25 mouse cellular contexts compared by ENCODE assay signal in genomic region chr8:9124503-9124902, GRCm38 (mm10).
DNase-seq lines count a peak whose midpoint lies in the region; ATAC-seq lines count a peak whose summit lies in the region.
"Had no signal": no experiment of that assay in that cellular context is flagged by ENCODE, and none has a peak within 500 bp of the region (broad histone marks: within the 10 kb centered on the region; RNA-seq: fewer than 3 reads in every experiment).

No protein-coding gene starts in this region.

- no peaks in the 10 kb centered on the region for H3K9me3 ChIP-seq in forebrain, embryonic 13.5 days (replicated peaks)
- no peaks in the 10 kb centered on the region; the same call in 1 of the 2 replicates for H3K9me3 ChIP-seq in forebrain, embryonic 11.5 days (ENCODE audit: control insufficient read depth, low read length)
- H3K9me3 ChIP-seq in forebrain, embryonic 15.5 days: no peaks in the 10 kb centered on the region
- H3K9me3 ChIP-seq in forebrain, embryonic 12.5 days: no peaks in the 10 kb centered on the region
- H3K9me3 ChIP-seq in forebrain, embryonic 16.5 days (ENCODE audit: control insufficient read depth, low read length): no peaks in the 10 kb centered on the region
- H3K9me3 ChIP-seq: embryonic facial prominence, embryonic 13.5 days; embryonic facial prominence, embryonic 15.5 days; G1E had no signal

- peak; percentile 91 for ATAC-seq in forebrain, embryonic 13.5 days
- ATAC-seq in forebrain, embryonic 11.5 days (replicated peaks; ENCODE audit: low FRiP score): no peak
- ATAC-seq in forebrain, embryonic 15.5 days (replicated peaks): peak; percentile 96
- ATAC-seq in forebrain, embryonic 12.5 days (ENCODE audit: low FRiP score): no peak
- peak; percentile 94 for ATAC-seq in forebrain, embryonic 16.5 days
- no peak for ATAC-seq in megakaryocyte, adult 5-6 weeks (ENCODE audit: poor library complexity, severe bottlenecking)
- ATAC-seq: CD4-positive, CD25-positive, alpha-beta regulatory T cell, adult 4 months; Patski had no signal

- 80% methylated on average over 4 of the region's 4 CpGs for WGBS in forebrain, embryonic 13.5 days
- 90% methylated on average over 4 of the region's 4 CpGs for WGBS in forebrain, embryonic 11.5 days
- 47% methylated on average over 4 of the region's 4 CpGs for WGBS in forebrain, embryonic 15.5 days
- 89% methylated on average over 4 of the region's 4 CpGs for WGBS in forebrain, embryonic 12.5 days
- 59% methylated on average over 4 of the region's 4 CpGs for WGBS in forebrain, embryonic 16.5 days

- H3K4me2 ChIP-seq in forebrain, embryonic 13.5 days: no peak overlapping the region
- H3K4me2 ChIP-seq in forebrain, embryonic 11.5 days (ENCODE audit: low read depth, low read length, severe bottlenecking): no peak overlapping the region
- no peak overlapping the region for H3K4me2 ChIP-seq in forebrain, embryonic 15.5 days (replicated peaks)
- H3K4me2 ChIP-seq in forebrain, embryonic 12.5 days: no peak overlapping the region
- no peak overlapping the region for H3K4me2 ChIP-seq in forebrain, embryonic 16.5 days (ENCODE audit: low read length)
- H3K4me2 ChIP-seq: embryonic facial prominence, embryonic 13.5 days; embryonic facial prominence, embryonic 15.5 days had no signal

- H3K4me3 ChIP-seq in forebrain, embryonic 13.5 days: no peak overlapping the region
- no peak overlapping the region for H3K4me3 ChIP-seq in forebrain, embryonic 11.5 days (ENCODE audit: low read depth, low read length)
- no peak overlapping the region for H3K4me3 ChIP-seq in forebrain, embryonic 15.5 days
- H3K4me3 ChIP-seq in forebrain, embryonic 12.5 days (replicated peaks): no peak overlapping the region
- no peak overlapping the region for H3K4me3 ChIP-seq in forebrain, embryonic 16.5 days (replicated peaks; ENCODE audit: low read length)
- H3K4me3 ChIP-seq: embryonic facial prominence, embryonic 13.5 days; embryonic facial prominence, embryonic 15.5 days; erythroblast, embryonic 14.5 days had no signal

- no peak for DNase-seq in forebrain, embryonic 11.5 days (ENCODE audit: low spot score)
- DNase-seq in kidney, postnatal 25 days: no peak
- DNase-seq: adrenal gland, adult 2 months; adrenal gland, postnatal 10 days; adrenal gland, postnatal 25 days; B cell, adult 2 months; cerebellum, adult 11 months; cerebellum, adult 18-20 months; cerebellum, adult 8-10 months; cerebellum, adult 9-11 months; cerebellum, postnatal 14 days; cerebellum, postnatal 36 days; embryo, embryonic 11 days had no signal

- no peaks in the 10 kb centered on the region for H3K4me1 ChIP-seq in forebrain, embryonic 13.5 days
- no peaks in the 10 kb centered on the region for H3K4me1 ChIP-seq in forebrain, embryonic 11.5 days (replicated peaks; ENCODE audit: control insufficient read depth, insufficient read depth, low read length)
- peaks cover 8% of the 10 kb centered on the region for H3K4me1 ChIP-seq in forebrain, embryonic 15.5 days
- H3K4me1 ChIP-seq in forebrain, embryonic 12.5 days: no peaks in the 10 kb centered on the region
- H3K4me1 ChIP-seq in forebrain, embryonic 16.5 days (replicated peaks; ENCODE audit: control insufficient read depth, insufficient read depth, low read length): peaks cover 6% of the 10 kb centered on the region; the same call in 1 of the 2 replicates
- H3K4me1 ChIP-seq: embryonic facial prominence, embryonic 13.5 days; embryonic facial prominence, embryonic 15.5 days had no signal

- no peak overlapping the region for H3K27ac ChIP-seq in forebrain, embryonic 13.5 days
- H3K27ac ChIP-seq in forebrain, embryonic 11.5 days (ENCODE audit: low read depth, low read length): no peak overlapping the region
- H3K27ac ChIP-seq in forebrain, embryonic 15.5 days (replicated peaks): no peak overlapping the region
- no peak overlapping the region for H3K27ac ChIP-seq in forebrain, embryonic 12.5 days
- no peak overlapping the region for H3K27ac ChIP-seq in forebrain, embryonic 16.5 days (ENCODE audit: low read length)
- H3K27ac ChIP-seq: embryonic facial prominence, embryonic 13.5 days; embryonic facial prominence, embryonic 15.5 days had no signal

- H3K36me3 ChIP-seq in forebrain, embryonic 13.5 days (ENCODE audit: poor library complexity, severe bottlenecking): no peaks in the 10 kb centered on the region
- H3K36me3 ChIP-seq in forebrain, embryonic 11.5 days (ENCODE audit: control insufficient read depth, insufficient read depth, low read length): no peaks in the 10 kb centered on the region
- H3K36me3 ChIP-seq in forebrain, embryonic 15.5 days: no peaks in the 10 kb centered on the region
- H3K36me3 ChIP-seq in forebrain, embryonic 12.5 days (replicated peaks): no peaks in the 10 kb centered on the region
- no peaks in the 10 kb centered on the region for H3K36me3 ChIP-seq in forebrain, embryonic 16.5 days (ENCODE audit: control insufficient read depth, insufficient read depth)
- H3K36me3 ChIP-seq: embryonic facial prominence, embryonic 13.5 days; embryonic facial prominence, embryonic 15.5 days; G1E had no signal

- no peaks in the 10 kb centered on the region for H3K27me3 ChIP-seq in forebrain, embryonic 13.5 days
- no peaks in the 10 kb centered on the region for H3K27me3 ChIP-seq in forebrain, embryonic 11.5 days (ENCODE audit: control insufficient read depth, insufficient read depth, low read length)
- H3K27me3 ChIP-seq in forebrain, embryonic 15.5 days: no peaks in the 10 kb centered on the region
- H3K27me3 ChIP-seq in forebrain, embryonic 12.5 days: no peaks in the 10 kb centered on the region
- H3K27me3 ChIP-seq in forebrain, embryonic 16.5 days (replicated peaks; ENCODE audit: control insufficient read depth, insufficient read depth, low read length): no peaks in the 10 kb centered on the region
- H3K27me3 ChIP-seq: CH12.LX; embryonic facial prominence, embryonic 13.5 days; embryonic facial prominence, embryonic 15.5 days; Patski had no signal

- no peak overlapping the region for H3K9ac ChIP-seq in forebrain, embryonic 13.5 days
- H3K9ac ChIP-seq in forebrain, embryonic 11.5 days (ENCODE audit: low read length): no peak overlapping the region
- H3K9ac ChIP-seq in forebrain, embryonic 15.5 days (replicated peaks): no peak overlapping the region
- H3K9ac ChIP-seq in forebrain, embryonic 12.5 days: no peak overlapping the region
- no peak overlapping the region for H3K9ac ChIP-seq in forebrain, embryonic 16.5 days (replicated peaks; ENCODE audit: low read depth, low read length)
- H3K9ac ChIP-seq: embryonic facial prominence, embryonic 13.5 days; embryonic facial prominence, embryonic 15.5 days had no signal

Comparison
In these comparisons a context has a peak if more than half of its experiments do, and no peak if none do; other contexts are left out.
1. ATAC-seq: peak in forebrain, embryonic 13.5 days (single experiment), forebrain, embryonic 15.5 days (single experiment) and forebrain, embryonic 16.5 days (single experiment); none in forebrain, embryonic 11.5 days (single experiment), forebrain, embryonic 12.5 days (single experiment) and megakaryocyte, adult 5-6 weeks (single experiment).